Mouse (Mus musculus): ENCODE measurements around the gene Ccdc71.

GRCm38 (mm10) chr9:108506901-108507300 is 46.6 kb downstream of the Ccdc71 start:
- TF ChIP-seq CTCF (IDR thresholded peaks at IDR 0.05; ENCODE audit: insufficient read depth, low read depth, low read length) (no peak), POLR2A (IDR thresholded peaks at IDR 0.05; ENCODE audit: insufficient read depth, low read depth, low read length) (no peak)
